Mouse (Mus musculus) gastrocnemius, postnatal 25 days (tissue): Measurements from ENCODE around the gene Rxfp4. TPM values are rescaled to one million over a fixed set of nuclear protein-coding genes. Genes with fewer than 3 reads are reported as not detected.

Experiments used
- DNase-seq: peaks from one replicate; pipeline ENCODE4 v3.0.0; 2022
- long read RNA-seq, 2 experiments: library from polyadenylated mRNA; stranded (forward); transcript quantifications; one replicate each; pipeline ENCODE4 v2.0.0; 2021
- total RNA-seq, 2 experiments: library from RNA; stranded (reverse); gene quantifications; 1 replicate in 1 of 2; 2 replicates in 1 of 2; pipeline ENCODE4 v1.2.3; 2021

Rxfp4 gene
- total RNA-seq = not detected
- long read RNA-seq, experiment 1 = 0 reads
- long read RNA-seq, experiment 2 = 0 reads

DNA sequence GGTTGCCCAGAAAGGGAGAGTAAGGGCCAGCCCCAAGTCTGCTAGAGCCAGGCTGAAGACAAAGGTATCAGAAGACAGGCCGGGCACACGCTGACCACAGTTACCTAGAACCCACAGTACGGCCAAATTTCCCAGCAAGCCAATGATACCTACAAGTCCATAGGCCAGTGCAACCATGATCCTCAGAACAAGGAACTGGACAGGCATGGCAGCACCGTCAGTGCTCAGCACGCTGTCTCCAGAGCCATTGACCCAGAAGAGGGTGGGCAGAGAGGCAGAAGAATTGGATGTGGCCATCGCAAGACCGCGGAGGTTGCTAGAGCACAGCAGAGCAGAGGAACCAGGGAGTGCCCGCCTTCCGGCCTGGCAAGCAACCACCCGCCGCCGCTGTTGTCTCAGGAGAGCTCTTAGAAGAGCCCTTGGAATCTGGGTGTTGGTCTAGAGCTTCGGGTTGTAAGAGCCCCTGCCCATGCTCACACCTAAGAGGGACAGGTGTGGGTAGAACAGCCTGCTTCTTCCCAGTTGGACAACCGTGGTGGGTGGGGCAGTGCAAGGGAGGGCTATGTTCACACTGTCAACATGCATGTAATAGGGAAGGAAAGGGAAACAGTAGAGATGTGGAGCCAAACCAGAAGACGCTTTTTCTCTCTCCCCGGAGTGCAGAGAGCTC lies at the start of gene Rxfp4:
Rxfp4 (minus strand) TSS at position 297 of the 670 bp plus-strand sequence.
- DNase-seq = no peak

DNA sequence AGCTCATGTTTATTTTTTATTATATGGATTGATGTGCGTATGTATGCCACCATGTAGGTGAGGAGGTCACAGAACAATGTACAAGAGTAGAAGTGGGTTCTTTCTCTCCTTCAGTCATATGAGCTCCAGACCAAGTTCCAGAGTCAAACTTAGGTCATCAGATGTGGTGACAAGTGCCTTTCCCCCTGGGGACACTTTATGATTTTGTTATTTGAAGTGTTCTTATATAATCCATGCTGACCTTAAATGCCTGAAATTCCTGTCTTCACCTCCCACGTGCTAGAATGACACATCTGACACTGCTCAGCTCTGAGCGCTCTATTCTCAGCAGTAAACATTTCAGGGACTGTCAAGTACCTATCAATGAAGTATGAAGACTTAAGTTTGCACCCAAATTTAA lies 48.3 kb upstream of the Rxfp4 start:
- no peak for DNase-seq

DNA sequence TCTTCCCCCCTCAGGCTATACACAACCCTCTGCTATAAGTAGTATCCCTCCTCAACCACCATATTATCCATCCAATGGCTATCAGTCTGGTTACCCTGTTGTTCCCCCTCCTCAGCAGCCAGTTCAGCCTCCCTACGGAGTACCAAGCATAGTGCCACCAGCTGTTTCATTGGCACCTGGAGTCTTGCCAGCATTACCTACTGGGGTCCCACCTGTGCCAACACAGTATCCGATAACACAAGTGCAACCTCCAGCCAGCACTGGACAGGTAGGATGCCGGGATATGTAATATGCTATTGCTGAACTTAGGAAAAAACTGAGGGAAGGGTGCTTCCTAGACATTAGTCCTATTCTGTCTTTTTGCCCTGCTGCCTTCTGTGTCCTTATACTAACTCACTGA lies 47.3 kb upstream of the Rxfp4 start:
- DNase-seq = no peak

DNA sequence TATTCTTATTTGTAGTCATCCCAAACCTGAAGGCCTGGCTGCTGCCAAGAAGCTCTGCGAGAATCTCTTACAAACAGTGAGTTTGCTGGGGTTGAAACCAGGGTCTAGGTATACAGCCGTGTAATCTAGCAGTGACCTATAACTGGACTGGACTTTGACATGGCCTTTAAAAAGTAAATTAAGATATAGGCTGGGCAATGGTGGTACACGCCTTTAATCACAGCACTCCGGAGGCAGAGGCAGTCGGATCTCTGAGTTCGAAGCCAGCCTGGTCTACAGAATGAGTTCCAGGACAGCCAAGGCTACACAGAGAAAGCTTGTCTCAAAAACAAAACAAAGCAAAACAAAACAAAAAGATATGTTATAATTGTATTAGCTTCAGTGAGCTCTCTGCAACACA lies 45.9 kb upstream of the Rxfp4 start:
- DNase-seq = no peak

DNA sequence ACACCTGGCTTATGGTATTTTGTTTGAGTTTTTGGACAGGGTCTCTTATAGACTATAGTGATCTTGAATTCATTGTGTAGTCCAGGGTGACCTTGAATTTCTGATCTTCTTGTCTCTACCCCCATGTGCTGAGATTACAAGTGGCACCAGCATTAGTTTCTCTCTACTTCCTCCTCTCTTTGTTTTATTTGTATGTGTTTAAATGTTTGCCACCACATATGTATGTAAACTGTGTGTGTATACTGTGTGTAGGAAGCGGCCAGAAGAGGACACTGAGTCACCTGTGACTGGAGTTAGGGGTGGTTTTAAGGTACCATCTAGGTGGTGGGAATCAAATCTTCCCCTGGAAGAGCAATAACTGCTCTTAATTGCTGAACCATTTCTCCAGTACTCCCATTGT lies 45.1 kb upstream of the Rxfp4 start:
- no peak for DNase-seq

DNA sequence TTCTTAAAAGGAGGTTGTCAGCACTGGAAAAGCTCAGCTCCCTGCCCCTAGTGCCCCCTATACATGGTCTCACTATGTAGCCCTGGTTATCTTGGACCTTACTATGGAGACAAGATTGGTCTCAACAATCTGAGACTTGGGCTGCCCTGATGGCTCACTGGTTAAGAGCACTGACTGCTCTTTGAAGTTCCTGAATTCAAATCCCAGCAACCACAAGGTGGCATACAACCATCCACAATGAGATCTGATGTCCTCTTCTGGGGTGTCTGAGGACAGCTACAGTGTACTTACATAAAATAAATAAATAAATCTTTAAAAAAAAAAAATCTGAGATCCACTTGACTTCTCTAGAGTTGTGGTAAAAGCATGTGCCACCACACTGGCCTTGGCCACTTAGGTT lies 42.6 kb upstream of the Rxfp4 start:
- no peak for DNase-seq

DNA sequence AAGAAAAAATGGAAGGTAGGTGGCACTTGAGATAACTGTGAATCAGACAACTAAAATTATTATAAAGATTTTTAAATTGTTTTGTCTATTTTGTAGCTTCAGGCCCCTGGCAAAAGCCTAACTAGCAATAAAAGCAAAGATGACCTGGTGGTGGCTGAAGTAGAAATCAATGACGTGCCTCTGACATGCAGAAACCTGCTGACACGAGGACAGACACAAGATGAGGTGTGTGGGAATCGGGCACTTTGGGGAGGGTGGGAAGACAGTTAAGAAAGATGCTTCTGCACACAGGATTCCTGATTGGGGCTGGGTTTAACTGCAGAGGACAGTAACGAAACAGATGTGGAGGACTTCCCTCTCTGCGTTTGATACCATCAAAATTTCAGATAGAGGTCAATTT lies 36.1 kb upstream of the Rxfp4 start:
- DNase-seq = no peak

DNA sequence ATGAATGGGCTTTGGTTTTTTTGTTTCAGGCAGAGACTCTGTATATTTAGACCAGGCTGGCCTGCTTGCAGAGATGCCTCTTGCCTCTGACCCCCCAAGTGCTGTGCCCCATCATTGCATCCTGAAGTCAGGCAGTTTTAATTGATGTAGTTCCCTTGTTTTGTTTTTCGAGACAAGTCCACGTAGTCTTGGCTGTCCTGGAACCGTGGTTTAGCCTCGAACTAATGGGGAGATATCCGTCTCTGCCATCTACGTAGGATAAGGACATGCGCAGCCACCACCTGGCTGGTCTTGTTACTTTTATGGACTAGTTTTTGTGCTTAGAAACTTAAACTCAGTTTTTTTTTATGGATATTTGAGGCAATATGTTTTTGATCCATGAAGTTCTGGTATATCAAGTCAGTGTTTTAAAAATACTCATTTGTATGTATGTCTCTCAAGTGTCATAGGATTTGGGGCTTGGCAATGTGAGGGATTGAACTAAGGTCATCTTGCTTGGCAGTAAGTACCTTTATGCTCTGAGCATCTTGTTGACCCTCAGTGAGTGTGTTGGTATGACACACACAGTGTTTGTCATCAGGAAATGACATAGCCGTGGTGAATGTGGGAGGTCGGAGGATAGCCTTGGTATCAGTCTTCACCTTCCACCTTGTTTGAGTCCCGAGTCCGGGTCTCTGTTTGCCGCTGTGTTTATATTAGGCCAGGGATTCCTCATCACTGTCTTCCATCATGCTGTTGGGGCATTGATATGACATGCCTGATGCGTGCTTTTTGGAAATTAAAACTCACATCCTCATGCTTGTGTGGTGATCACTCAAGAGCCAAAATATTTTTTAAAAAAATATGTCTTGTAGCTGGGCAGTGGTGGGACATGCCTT lies 34.0 kb upstream of the Rxfp4 start:
- no peak for DNase-seq

DNA sequence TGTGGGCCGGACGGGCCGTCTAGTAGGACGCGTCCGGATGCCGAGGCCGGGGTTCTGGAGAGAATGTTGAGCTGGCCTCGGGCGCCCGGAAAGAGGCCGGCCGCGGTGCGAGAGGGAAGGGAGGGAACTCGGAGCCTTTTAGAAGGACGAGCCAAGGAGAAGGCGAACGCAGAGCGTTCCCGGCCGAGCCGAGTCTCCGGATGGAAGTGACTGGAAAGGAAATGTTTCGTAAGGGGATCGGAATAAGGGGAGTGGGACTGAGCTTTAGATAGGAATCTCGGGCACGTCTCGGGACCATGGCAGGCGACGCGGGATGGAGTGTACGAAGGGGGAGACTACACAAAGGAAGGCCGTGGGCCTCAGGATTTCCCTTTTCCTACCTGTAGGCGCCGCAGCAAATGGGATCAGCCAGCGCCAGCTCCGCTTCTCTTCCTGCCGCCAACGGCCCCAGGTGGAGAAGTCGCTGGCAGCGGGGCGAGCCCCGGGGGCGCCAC lies 33.1 kb upstream of the Rxfp4 start:
- no peak for DNase-seq

DNA sequence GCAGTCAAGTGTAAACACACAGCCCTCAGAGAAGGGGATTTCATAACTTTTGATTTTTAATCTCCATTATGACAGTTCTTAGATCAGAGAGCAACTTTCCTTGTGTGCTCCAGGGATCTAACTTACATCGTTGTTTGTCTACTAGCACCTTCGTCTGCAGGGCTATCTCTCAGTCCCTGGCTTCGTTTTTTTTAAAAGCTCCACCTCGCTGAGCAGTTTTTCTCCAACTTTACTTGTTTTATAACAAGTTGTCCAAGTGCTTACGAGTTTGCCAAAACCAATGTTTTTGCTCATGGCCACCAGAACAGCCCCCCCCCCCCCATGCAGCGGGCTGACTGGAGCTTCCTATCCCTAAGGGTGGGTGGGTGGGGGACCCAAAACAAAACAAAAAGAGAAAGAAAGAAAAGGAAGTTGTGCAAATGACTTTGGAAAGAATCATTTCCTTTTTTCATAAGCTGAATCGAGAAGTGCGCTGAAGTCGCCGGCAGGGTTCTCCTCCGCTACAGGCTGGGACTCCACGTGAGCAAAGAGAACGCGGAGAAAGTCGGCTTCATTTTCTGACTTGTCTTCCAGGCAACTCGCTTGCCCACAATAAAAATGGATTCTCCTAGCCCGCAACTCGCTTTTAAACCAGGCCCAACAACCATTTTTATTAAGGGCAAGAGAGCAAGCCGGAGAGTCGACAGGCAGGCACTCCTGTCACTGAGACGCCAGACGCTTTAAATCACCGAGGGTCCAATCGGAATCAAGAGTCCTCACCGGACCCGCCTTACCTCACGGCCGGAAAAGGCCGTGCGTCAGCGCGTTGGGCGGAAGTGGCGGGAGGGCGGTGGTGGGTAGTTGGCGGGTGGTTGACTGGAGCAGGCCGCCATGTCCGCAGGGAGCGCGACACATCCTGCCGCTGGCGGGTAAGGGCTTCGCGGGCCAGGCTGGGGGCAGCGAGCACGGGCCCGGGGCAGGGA lies 32.3 kb upstream of the Rxfp4 start, which contains the start of gene Khdc4:
Khdc4 (plus strand) TSS at position 824 of the 962 bp plus-strand sequence.
- DNase-seq = peak; percentile 98

DNA sequence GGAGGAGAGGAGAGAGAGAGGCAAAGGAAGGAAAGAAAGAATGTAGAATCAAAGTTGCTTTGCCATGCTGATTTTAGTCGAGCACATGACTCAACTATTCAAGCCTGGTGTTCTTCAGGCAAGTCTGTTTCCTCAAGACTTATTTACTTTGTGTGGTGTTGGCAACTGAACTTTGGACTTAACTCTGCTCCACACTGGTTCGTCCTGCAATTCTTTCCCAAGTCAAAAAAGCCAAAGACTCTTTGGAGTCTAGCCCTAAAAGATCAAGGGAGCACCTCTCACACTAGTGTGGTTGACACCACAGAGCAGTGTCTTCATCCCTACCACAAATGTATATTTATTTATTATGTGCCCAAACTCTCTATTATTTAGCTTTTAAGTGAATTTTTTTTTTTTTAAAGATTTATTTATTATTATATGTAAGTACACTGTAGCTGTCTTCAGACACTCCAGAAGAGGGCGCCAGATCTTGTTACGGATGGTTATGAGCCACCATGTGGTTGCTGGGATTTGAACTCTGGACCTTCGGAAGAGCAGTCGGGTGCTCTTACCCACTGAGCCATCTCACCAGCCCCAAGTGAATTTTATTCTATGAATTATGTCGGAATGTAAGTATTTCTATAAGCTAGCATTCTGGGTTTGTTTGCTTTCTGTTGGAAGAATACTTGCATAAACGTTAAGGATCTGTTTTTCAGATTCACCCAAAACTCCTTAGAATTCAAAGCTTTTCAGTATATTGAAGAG lies 31.5 kb upstream of the Rxfp4 start:
- no peak for DNase-seq

DNA sequence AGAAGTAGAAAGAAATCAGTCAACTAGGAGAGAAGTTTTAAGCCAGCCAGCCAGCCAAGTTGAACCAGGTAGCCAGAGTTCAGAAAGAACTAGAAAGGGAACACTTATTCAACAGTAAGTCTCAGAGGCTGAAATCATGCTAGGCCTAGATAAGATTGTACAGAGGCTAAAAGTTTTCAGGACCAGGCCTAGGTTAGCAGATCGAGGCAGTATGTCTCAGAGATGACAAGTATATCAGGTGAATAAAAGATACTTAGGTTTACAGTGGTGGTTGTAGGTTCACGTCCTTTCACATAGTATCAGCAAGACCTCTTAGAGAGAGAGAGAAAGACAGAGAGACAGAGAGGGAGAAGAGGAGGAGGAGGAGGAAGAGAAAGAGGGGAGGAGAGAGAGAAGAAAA lies 30.9 kb upstream of the Rxfp4 start:
- DNase-seq = no peak

DNA sequence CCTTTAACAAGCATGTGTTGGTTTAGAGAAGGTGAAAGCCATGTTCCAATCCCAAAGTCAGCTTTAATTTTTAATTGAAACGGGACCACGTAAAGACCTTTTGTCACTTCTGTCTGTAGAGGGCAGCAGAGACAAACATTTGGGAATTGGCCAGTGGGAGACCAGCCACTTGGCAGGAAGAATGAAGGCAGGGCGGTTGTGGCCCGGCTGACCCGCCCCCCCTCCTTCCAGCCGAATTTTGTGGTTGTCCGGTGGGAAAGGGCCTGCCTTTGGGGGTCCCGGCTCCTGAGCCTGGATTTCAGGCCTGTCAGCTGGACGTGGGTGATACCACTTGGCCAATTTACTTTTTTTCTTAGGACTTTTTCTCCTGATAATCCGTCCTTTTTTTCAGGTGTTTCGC lies 24.5 kb upstream of the Rxfp4 start:
- peak; percentile 67 for DNase-seq

DNA sequence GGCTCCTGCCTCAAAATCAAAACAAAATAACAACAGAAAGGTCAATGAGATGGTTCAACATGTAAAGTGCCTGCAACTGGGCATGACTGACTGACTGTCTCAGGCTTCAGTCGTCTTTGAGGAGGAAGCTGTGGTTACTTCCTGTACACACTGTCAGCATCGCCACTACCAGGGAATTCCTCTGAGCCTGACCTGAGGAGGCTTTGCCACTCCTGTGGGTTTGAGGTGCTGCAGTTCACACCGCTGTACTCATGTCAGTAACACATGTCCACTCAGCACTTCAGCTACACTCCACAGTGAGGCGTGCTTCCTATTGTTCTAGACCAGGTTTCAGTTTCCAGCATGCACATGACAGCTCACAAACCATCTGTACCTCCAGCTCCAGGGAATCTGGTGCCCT lies 11.2 kb upstream of the Rxfp4 start:
- DNase-seq = no peak

DNA sequence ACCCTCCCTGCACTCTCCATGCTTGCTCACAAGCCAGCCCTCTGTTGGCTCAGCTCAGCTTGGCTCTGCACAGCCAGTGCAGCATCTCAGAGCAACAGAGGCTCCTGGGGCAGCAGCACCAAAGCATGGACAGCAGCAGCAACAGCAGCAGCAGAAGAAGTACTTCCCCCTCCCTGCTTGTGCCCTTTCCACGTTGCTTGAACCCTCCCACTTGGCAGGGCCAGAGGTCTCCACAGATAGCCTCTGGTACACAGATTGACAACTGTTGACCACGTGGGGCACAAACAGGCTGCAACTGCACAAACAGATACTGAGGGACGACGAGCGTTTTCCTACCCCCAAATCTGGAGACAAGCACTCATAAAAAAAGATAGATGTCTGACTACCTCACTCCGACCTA lies 6.9 kb upstream of the Rxfp4 start:
- no peak for DNase-seq

DNA sequence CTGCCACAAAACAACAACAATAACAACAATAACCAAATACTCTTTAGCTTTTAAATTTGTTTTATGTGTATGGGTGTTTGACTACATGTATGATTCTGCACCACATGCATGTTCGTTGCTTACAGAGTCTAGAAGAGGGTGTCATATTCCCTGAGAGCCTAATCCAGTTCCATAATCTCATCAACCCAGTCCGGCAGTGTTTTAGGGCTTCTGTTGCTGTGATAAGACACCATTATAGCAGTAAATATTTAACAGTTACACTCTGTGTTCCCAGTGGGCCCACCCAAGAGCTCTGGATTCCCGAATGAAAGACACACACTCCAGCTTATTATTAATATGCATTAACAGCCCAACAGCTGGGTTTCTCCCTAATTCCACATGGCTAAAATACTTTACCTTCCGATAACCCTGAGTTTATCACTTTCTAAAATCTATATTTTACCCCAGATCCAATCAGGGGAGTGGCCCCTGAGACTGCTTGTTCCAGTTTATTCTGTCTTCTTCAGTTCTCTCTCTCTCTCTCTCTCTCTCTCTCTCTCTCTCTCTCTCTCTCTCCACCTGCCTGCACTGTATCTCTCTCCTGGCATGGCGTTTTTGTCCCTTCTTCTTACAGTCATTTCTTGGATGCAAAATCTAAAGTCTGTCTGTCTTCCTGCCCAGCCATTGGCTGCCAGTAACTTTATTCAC lies 5.6 kb upstream of the Rxfp4 start:
- DNase-seq = no peak

DNA sequence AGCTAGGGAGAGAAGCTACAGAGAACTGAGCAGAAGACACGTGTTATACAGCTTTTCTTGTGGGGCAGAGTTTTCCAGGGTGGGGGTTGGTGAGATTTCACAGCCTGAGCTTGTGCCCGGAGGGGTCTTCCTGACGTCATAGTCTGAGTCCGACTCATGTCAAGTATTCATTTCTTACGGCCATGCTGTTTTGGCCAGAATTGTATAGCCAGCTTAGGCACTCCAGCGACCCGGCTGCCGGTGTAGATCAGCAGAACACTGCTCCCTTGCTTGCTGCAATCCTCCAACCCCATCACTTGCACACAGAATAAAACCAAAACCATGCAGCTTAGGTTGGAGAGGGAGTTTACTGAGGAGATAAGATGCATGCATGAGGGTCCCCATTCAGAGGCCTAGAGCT lies 2.7 kb upstream of the Rxfp4 start:
- no peak for DNase-seq

DNA sequence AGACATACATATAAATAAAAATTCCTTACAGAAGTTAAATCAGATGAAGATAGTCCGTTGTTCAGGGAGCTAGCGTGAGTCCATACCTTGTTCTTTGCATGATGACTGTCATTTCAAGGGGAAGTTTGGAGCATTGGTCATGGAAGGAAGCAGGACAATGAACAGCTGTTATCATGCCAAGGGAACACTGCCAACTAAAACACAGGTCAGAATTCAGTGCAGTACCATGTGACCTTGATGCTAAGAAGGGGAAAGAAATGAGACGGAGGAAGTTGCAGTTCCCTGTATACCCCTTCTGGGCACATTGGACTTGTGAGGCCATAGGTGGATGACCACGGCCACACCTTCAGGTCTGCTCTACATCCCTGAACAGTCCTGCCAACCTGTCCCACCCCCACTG lies 1.7 kb upstream of the Rxfp4 start:
- no peak for DNase-seq

DNA sequence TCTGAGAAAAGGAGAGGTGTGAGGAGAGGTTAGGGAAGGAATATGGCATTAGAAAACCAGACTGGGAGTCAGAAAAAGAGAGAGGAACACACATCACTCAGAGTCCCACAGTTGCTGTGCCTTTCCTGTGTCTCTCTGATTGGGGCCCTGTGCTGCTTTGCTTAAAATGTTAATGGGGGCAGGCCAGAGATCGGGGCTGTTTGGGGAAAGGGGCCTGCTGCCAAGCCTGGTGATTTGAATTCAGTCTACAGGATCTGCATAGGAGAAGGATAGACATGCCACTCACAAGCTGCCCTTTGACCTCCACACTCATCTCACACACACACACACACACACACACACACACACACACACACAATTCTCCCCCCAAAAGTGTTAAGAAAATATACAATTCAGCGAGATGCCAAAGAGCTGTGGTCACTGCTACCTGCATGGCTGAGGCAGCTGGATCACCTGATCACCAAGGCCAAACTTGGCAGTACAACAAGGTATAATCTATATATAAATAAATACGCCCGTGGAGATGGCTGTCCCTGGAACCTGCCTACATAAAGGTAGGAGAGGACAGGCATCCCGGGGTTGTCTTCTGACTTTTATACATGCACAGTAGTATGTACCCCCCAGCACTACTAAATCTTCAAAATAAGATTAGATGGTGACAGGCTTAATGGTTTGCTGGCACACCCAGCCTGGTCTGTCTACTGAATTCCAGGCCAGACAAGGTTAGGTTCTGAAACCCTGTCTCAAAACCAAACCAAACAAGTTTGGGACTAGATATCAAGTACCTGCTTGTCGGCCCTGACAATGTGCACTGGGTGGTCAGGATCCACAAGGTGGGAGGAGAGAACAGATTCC lies 801 bp upstream of the Rxfp4 start:
- DNase-seq = no peak
